Mouse (Mus musculus) liver, adult 2 months (tissue): ENCODE results near the gene Arfgef3.

ENCODE experiments used
- CTCF ChIP-seq: fragments of 200-500 bp; IDR thresholded peaks from 2 replicates; pipeline ENCODE4 v1.5.1; 2011; ENCODE audit warnings: low read depth, low read length, control low read depth
- POLR2A ChIP-seq: fragments of 200-500 bp; IDR thresholded peaks from 2 replicates; pipeline ENCODE4 v1.6.1; 2011; ENCODE audit warnings: low read length, control low read depth; ENCODE audit not compliant: insufficient read depth; ENCODE audit errors: extremely low read depth

- no peak for TF ChIP-seq POLR2A
- no peak for TF ChIP-seq CTCF
Measured at GRCm38 (mm10) chr10:18643506-18643905, 100.2 kb downstream of the Arfgef3 start.
